Mouse (Mus musculus) lung, embryonic 14.5 days (tissue): Measurements from ENCODE around the gene Tapt1. TPM values are rescaled to one million over a fixed set of nuclear protein-coding genes. Genes with fewer than 3 reads are reported as not detected.

Source experiments
- ATAC-seq: fragments of 200-750 bp; cut with Nextera tagmentation; 2 replicates; pipeline ENCODE4 v1.8.0; 2017; ENCODE audit warnings: mild to moderate bottlenecking, moderate TSS enrichment, moderate library complexity; ENCODE audit not compliant: insufficient read depth
- DNase-seq: peaks from one replicate; pipeline ENCODE4 v3.0.0-alpha.2; 2015
- H3K27ac ChIP-seq: fragments of 300-500 bp; sonication (generic); 2 replicates; pipeline ENCODE4 v1.5.1; 2014; ENCODE audit warnings: low read depth, mild to moderate bottlenecking, moderate library complexity
- H3K27me3 ChIP-seq: fragments of 300-500 bp; sonication (generic); 2 replicates; pipeline ENCODE4 v1.6.1; 2014; ENCODE audit warnings: low read length, control low read depth; ENCODE audit not compliant: insufficient read depth
- H3K36me3 ChIP-seq: fragments of 300-500 bp; sonication (generic); 2 replicates; pipeline ENCODE4 v1.6.1; 2014; ENCODE audit warnings: control low read depth; ENCODE audit not compliant: insufficient read depth
- H3K4me1 ChIP-seq: fragments of 300-500 bp; sonication (generic); 2 replicates; pipeline ENCODE4 v1.6.1; 2014; ENCODE audit warnings: antibody characterized with exemption, control low read depth; ENCODE audit not compliant: insufficient read depth
- H3K4me2 ChIP-seq: fragments of 300-500 bp; sonication (generic); 2 replicates; pipeline ENCODE4 v1.6.1; 2014; ENCODE audit warnings: mild to moderate bottlenecking
- H3K4me3 ChIP-seq: fragments of 300-500 bp; sonication (generic); 2 replicates; pipeline ENCODE4 v1.5.1; 2014; ENCODE audit warnings: low read depth, low read length
- H3K9ac ChIP-seq: fragments of 300-500 bp; sonication (generic); 2 replicates; pipeline ENCODE4 v1.6.1; 2014
- H3K9me3 ChIP-seq: fragments of 300-500 bp; sonication (generic); 2 replicates; pipeline ENCODE4 v1.6.1; 2016; ENCODE audit warnings: low read depth, low read length, control low read depth
- CTCF ChIP-seq: IDR thresholded peaks from 2 replicates; pipeline ENCODE4 v1.5.1; 2016; ENCODE audit warnings: antibody characterized with exemption, low read depth
- WGBS: fragments of 180-500 bp; shearing (Covaris S2); extraction: QIAGEN DNeasy Blood & Tissue Kit; methylation state at CpG from one replicate; pipeline ENCODE4 v1.1.7; 2014; 5-methylcytosine and 5-hydroxymethylcytosine counted together
- polyA plus RNA-seq: library from polyadenylated mRNA; unstranded; fragments of >200 nt; fragmentation: Nextera tagmentation; extraction: Ambion mirVana; gene quantifications from 2 replicates; pipeline ENCODE4 v1.2.1, GENCODE M21; 2014

Tapt1 gene
- polyA plus RNA-seq, 1 experiment from 2014 or later = 41.0 TPM

DNA sequence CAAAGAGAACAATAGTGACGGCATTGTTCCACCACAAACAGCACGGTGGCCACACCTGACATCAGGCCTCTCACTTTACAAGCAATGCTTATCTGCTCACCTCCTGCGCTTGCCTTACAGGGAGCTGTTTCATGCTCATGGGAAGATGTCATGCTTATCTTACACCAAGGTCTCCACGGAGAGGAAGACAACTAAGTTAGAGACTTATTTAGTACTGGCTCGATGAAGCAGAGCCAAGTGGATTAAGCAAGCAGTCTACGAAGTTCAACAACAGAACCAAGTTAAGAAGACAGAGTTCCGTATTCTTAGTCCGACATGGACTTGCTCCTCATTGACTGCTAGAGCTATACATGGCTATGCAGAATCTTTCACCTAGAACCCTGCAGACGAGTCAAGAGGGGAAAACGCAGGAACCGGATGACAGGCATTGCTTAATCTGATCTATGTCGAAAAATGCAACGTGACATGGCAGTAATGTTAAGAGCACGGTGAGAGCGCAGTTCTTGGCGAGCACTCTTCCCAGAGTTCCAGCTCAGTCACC lies 3.0 kb downstream of the Tapt1 start:
- no peak overlapping the region for H3K9ac ChIP-seq
- H3K4me1 ChIP-seq = peaks cover 9% of the 10 kb centered on the region
- DNase-seq = no peak
- no peak for TF ChIP-seq CTCF
- no peaks in the 10 kb centered on the region for H3K36me3 ChIP-seq
- no peak overlapping the region for H3K4me3 ChIP-seq
- no peaks in the 10 kb centered on the region for H3K9me3 ChIP-seq
- WGBS = 79% methylated on average over 16 of the region's 16 CpGs
- no peak overlapping the region for H3K4me2 ChIP-seq
- ATAC-seq = no peak
- H3K27me3 ChIP-seq = no peaks in the 10 kb centered on the region
- no peak overlapping the region for H3K27ac ChIP-seq

DNA sequence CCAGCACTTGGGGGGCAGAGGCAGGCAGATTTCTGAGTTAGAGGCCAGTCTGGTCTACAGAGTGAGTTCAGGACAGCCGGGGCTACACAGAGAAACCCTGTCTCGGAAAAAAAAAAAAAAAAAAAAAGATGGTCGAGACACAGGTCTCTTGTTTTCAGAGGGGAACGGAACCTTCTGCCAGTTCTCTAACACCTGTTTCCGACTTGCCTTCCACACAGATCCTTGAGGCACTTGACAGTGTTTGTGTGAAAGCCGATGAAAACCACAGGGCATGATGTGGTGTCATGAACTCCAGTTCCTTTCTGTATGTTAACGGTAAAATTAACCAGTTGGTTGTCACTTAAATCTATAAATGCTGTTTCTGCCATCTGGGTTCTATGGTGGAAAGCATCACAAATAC lies 6.0 kb downstream of the Tapt1 start:
- 61% methylated on average over 7 of the region's 7 CpGs for WGBS
- H3K4me1 ChIP-seq = peaks cover 9% of the 10 kb centered on the region
- no peak for TF ChIP-seq CTCF
- DNase-seq = no peak
- no peak overlapping the region for H3K9ac ChIP-seq
- no peak overlapping the region for H3K27ac ChIP-seq
- peaks cover 17% of the 10 kb centered on the region; the same call in 1 of the 2 replicates for H3K36me3 ChIP-seq
- H3K4me3 ChIP-seq = no peak overlapping the region
- H3K9me3 ChIP-seq = no peaks in the 10 kb centered on the region
- H3K4me2 ChIP-seq = no peak overlapping the region
- no peaks in the 10 kb centered on the region for H3K27me3 ChIP-seq
- no peak for ATAC-seq

DNA sequence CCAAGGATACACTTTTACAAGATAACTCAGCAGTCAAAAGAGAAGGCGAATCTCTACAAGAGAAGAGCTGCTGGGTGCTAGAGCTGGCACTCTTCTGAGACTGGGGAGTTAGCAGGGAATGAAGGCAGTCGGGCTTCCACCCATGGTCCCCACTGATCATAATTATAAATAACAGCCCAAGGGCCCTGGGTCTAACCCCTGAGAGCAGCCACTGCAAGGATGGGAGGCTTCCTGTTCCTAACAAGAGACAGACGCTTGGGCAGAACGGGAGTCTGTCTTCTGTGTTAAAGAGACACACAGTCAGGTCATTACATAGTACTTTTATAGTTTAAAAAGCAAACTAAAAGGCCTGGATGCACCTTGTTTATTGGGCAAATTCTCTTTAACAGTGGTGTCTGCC lies 6.6 kb downstream of the Tapt1 start:
- no peak for TF ChIP-seq CTCF
- Histone ChIP-seq H3K4me1 (peaks cover 4% of the 10 kb centered on the region), H3K9me3 (no peaks in the 10 kb centered on the region), H3K9ac (no peak overlapping the region), H3K4me2 (no peak overlapping the region), H3K36me3 (peaks cover 22% of the 10 kb centered on the region; the same call in 1 of the 2 replicates), H3K27me3 (no peaks in the 10 kb centered on the region), H3K4me3 (no peak overlapping the region), H3K27ac (no peak overlapping the region)
- no peak for DNase-seq
- 77% methylated on average over 4 of the region's 4 CpGs for WGBS
- no peak for ATAC-seq

- peaks cover 23% of the 10 kb centered on the region; the same call in 1 of the 2 replicates for H3K36me3 ChIP-seq
- no peaks in the 10 kb centered on the region for H3K27me3 ChIP-seq
- no peak for ATAC-seq
- no peak for DNase-seq
- WGBS = 71% methylated on average over 4 of the region's 4 CpGs
- no peak for TF ChIP-seq CTCF
- no peak overlapping the region for H3K9ac ChIP-seq
- H3K9me3 ChIP-seq = no peaks in the 10 kb centered on the region
- no peak overlapping the region for H3K4me2 ChIP-seq
- no peak overlapping the region for H3K27ac ChIP-seq
- H3K4me3 ChIP-seq = no peak overlapping the region
- H3K4me1 ChIP-seq = no peaks in the 10 kb centered on the region
Observed at GRCm38 (mm10) chr5:44218483-44218882, 7.9 kb downstream of the Tapt1 start.

- no peak for ATAC-seq
- WGBS = 73% methylated on average over 5 of the region's 5 CpGs
Observed at GRCm38 (mm10) chr5:44217685-44218041, 8.8 kb downstream of the Tapt1 start.

DNA sequence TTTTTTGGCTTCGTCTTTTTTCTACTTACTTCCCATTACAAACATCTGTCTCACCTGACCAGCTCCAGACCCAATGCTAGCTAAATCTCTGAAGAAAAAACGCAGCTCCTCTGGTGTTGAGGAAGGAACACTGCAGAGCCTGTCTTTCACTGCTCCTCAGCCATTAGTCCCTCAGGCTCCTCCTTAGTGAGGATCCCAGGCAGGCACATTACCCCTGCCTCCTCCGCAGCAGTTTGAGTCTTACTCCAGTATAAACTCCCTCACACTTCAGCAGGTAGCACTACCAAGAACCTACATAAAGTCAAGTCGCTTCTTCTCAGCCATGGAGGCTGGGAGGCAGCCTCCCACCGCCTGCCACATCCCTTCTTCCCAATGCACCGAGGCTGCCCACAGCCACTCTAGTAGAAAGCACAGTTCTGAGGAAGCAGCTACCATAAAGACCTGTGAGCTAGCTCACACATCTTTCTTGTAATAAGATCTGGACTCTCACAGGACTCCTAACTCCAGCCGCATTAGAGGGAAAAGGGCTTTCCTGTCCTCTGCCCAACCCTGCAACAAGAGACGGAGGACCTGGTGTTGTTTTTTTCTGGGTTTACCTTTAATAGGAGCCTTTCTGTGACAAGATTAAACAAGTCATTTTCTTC lies 9.3 kb downstream of the Tapt1 start:
- Histone ChIP-seq H3K4me1 (no peaks in the 10 kb centered on the region), H3K9me3 (no peaks in the 10 kb centered on the region), H3K36me3 (peaks cover 25% of the 10 kb centered on the region; the same call in 1 of the 2 replicates), H3K27me3 (no peaks in the 10 kb centered on the region), H3K4me3 (no peak overlapping the region), H3K9ac (no peak overlapping the region), H3K4me2 (no peak overlapping the region), H3K27ac (no peak overlapping the region)
- DNase-seq (no peak), ATAC-seq (no peak)
- TF ChIP-seq CTCF = no peak
- WGBS = 78% methylated on average over 8 of the region's 8 CpGs

More at GRCm38 (mm10) chr5:44217685-44218041, 8.8 kb downstream of the Tapt1 start:
- Histone ChIP-seq H3K9ac (no peak overlapping the region), H3K27ac (no peak overlapping the region), H3K4me1 (no peaks in the 10 kb centered on the region), H3K27me3 (no peaks in the 10 kb centered on the region), H3K4me3 (no peak overlapping the region), H3K4me2 (no peak overlapping the region), H3K36me3 (peaks cover 23% of the 10 kb centered on the region; the same call in 1 of the 2 replicates), H3K9me3 (no peaks in the 10 kb centered on the region)
- DNase-seq = no peak
- no peak for TF ChIP-seq CTCF

DNA sequence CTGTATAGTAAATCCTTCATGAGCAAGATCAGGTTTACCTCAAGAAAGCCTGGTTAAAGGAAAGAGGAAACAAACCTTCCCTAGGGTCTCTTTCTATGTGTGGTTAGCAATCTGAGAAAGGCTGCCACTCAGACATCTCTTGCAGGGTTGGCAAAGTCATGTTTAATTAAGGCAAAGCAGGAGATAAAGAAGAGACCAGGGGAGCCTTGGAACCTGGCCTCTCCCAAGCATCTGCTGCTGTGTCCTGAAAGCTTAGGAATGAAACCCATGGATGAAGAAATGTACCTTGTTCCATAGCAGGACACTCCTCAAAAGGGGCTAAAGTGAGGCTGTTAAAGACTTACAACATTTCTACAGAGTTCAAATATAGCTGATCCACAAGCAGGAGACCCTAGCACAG lies 11.3 kb downstream of the Tapt1 start:
- no peaks in the 10 kb centered on the region for H3K9me3 ChIP-seq
- ATAC-seq = no peak
- no peak overlapping the region for H3K4me2 ChIP-seq
- H3K4me1 ChIP-seq = no peaks in the 10 kb centered on the region
- H3K4me3 ChIP-seq = no peak overlapping the region
- H3K9ac ChIP-seq = no peak overlapping the region
- no peak for TF ChIP-seq CTCF
- DNase-seq = no peak
- no peak overlapping the region for H3K27ac ChIP-seq
- peaks cover 26% of the 10 kb centered on the region; the same call in 1 of the 2 replicates for H3K36me3 ChIP-seq
- H3K27me3 ChIP-seq = no peaks in the 10 kb centered on the region
